Comparison of ENCODE assay signal across 13 mouse cellular contexts in genomic region chr13:102372451-102373082, GRCm38 (mm10).
DNase-seq lines count a peak whose midpoint lies in the region; ATAC-seq and TF ChIP-seq lines count a peak whose summit lies in the region.
"Had no signal": no experiment of that assay in that cellular context is flagged by ENCODE, and none has a peak within 500 bp of the region (broad histone marks: within the 10 kb centered on the region; RNA-seq: fewer than 3 reads in every experiment).

No protein-coding gene starts in this region.

- dilution Hi-C loops in CH12.LX (cut with MboI; ENCODE audit: extremely low pct_ligation_motif_present, extremely low pct_unique_long_range_greater_than_20kb, low sequenced_read_pairs): no loop called here

- no peak for TF ChIP-seq POLR2A in CH12.LX (IDR thresholded peaks at IDR 0.05; ENCODE audit: low read depth, low read length)

- H3K4me1 ChIP-seq in CH12.LX (ENCODE audit: control insufficient read depth in 1 of 2, insufficient read depth in 2 of 2): peaks cover 0 to 2% of the 10 kb centered on the region in 2 experiments; a peak in 1 of 4 replicates
- H3K4me1 ChIP-seq in forebrain, embryonic 13.5 days: peaks cover 6% of the 10 kb centered on the region; the same call in 1 of the 2 replicates
- no peaks in the 10 kb centered on the region for H3K4me1 ChIP-seq in hindbrain, postnatal 0 days (ENCODE audit: insufficient read depth, low read length)
- H3K4me1 ChIP-seq: embryonic facial prominence, embryonic 15.5 days; liver, embryonic 15.5 days had no signal

- 0 out of 2 replicates have a peak overlapping the region, but pooled peaks have one; percentile 56 for H3K4me2 ChIP-seq in CH12.LX (ENCODE audit: insufficient read depth, low read depth, poor library complexity, severe bottlenecking)
- no peak overlapping the region for H3K4me2 ChIP-seq in forebrain, embryonic 13.5 days
- H3K4me2 ChIP-seq in hindbrain, postnatal 0 days (ENCODE audit: low read depth, low read length): no peak overlapping the region
- H3K4me2 ChIP-seq: embryonic facial prominence, embryonic 15.5 days; liver, embryonic 15.5 days had no signal

- no peak overlapping the region for H3K9ac ChIP-seq in CH12.LX (ENCODE audit: insufficient read depth, low read depth)
- H3K9ac ChIP-seq in forebrain, embryonic 13.5 days: no peak overlapping the region
- no peak overlapping the region for H3K9ac ChIP-seq in hindbrain, postnatal 0 days (replicated peaks; ENCODE audit: low read length)
- H3K9ac ChIP-seq: embryonic facial prominence, embryonic 15.5 days; liver, embryonic 15.5 days had no signal

- H3K4me3 ChIP-seq in CH12.LX (replicated peaks in 1 of 3; ENCODE audit: low read depth in 2 of 3, low read length in 2 of 3, poor library complexity in 1 of 3): no peak overlapping the region
- H3K4me3 ChIP-seq in forebrain, embryonic 13.5 days: no peak overlapping the region
- no peak overlapping the region for H3K4me3 ChIP-seq in hindbrain, postnatal 0 days (ENCODE audit: low read length)
- H3K4me3 ChIP-seq: embryonic facial prominence, embryonic 15.5 days; liver, embryonic 15.5 days had no signal

- in situ Hi-C loops in CH12.LX (cut with MboI; ENCODE audit: low pct_ligation_motif_present, low pct_unique_long_range_greater_than_20kb, low sequenced_read_pairs): no loop called here

- TF ChIP-seq EP300 in CH12.LX (IDR thresholded peaks at IDR 0.05; ENCODE audit: low read length): no peak

- no peak overlapping the region for H3K27ac ChIP-seq in CH12.LX (ENCODE audit: insufficient read depth, low read depth)
- no peak overlapping the region for H3K27ac ChIP-seq in forebrain, embryonic 13.5 days
- no peak overlapping the region for H3K27ac ChIP-seq in hindbrain, postnatal 0 days
- H3K27ac ChIP-seq: embryonic facial prominence, embryonic 15.5 days; liver, embryonic 15.5 days; macrophage had no signal

- DNase-seq in CH12.LX (ENCODE audit: extremely low read depth) (no peak), ZHBTc4 (ENCODE audit: low read depth, low spot score) (peak; percentile 21)
- peak; percentile 18 for DNase-seq in hindbrain, postnatal 0 days (ENCODE audit: low spot score)
- no peak for DNase-seq in right cerebral cortex, postnatal 36 days (ENCODE audit: low spot score in 2 of 2)
- DNase-seq: cerebellum, adult 8-10 months; heart, postnatal 4 days; kidney, adult 9 months had no signal

- peak; percentile 73; the same call in 1 of the 2 replicates for ATAC-seq in forebrain, embryonic 13.5 days
- peak; percentile 74 for ATAC-seq in hindbrain, postnatal 0 days
- no peak for ATAC-seq in activated CD4-positive, CD25-positive, alpha-beta regulatory T cell, adult 4 months
- ATAC-seq in erythroid progenitor cell, adult 5-6 weeks (replicated peaks; ENCODE audit: low FRiP score, poor library complexity, severe bottlenecking): no peak

- H3K9me3 ChIP-seq in CH12.LX (replicated peaks; ENCODE audit: low read length): no peaks in the 10 kb centered on the region
- no peaks in the 10 kb centered on the region for H3K9me3 ChIP-seq in forebrain, embryonic 13.5 days (replicated peaks)
- H3K9me3 ChIP-seq in hindbrain, postnatal 0 days (ENCODE audit: low read length): no peaks in the 10 kb centered on the region
- H3K9me3 ChIP-seq: embryonic facial prominence, embryonic 15.5 days; liver, embryonic 15.5 days had no signal

- TF ChIP-seq RAD21 in CH12.LX (IDR thresholded peaks at IDR 0.05; ENCODE audit: low read depth, low read length): no peak

- no peaks in the 10 kb centered on the region for H3K36me3 ChIP-seq in CH12.LX (replicated peaks in 1 of 2; ENCODE audit: control insufficient read depth in 1 of 2, insufficient read depth in 1 of 2, low read length in 1 of 2)
- H3K36me3 ChIP-seq in forebrain, embryonic 13.5 days (ENCODE audit: poor library complexity, severe bottlenecking): no peaks in the 10 kb centered on the region
- no peaks in the 10 kb centered on the region for H3K36me3 ChIP-seq in hindbrain, postnatal 0 days (ENCODE audit: insufficient read depth, low read length)
- H3K36me3 ChIP-seq: embryonic facial prominence, embryonic 15.5 days; liver, embryonic 15.5 days had no signal

- H3K27me3 ChIP-seq in CH12.LX (replicated peaks): no peaks in the 10 kb centered on the region
- no peaks in the 10 kb centered on the region for H3K27me3 ChIP-seq in forebrain, embryonic 13.5 days
- H3K27me3 ChIP-seq in hindbrain, postnatal 0 days (ENCODE audit: insufficient read depth, low read length): no peaks in the 10 kb centered on the region
- H3K27me3 ChIP-seq: embryonic facial prominence, embryonic 15.5 days; liver, embryonic 15.5 days had no signal

- TF ChIP-seq CTCF in CH12.LX (conservative IDR thresholded peaks at IDR 0.05 in 1 of 2, IDR thresholded peaks at IDR 0.05 in 1 of 2; ENCODE audit: low read depth in 2 of 2, low read length in 2 of 2): no peak
- no peak for TF ChIP-seq CTCF in hindbrain, postnatal 0 days (IDR thresholded peaks at IDR 0.05; ENCODE audit: low read depth)

- WGBS in forebrain, embryonic 13.5 days: 12% methylated on average over 4 of the region's 4 CpGs
- WGBS in hindbrain, postnatal 0 days: 20% methylated on average over 4 of the region's 4 CpGs

- no peaks in the 10 kb centered on the region for H3K79me2 ChIP-seq in CH12.LX (replicated peaks; ENCODE audit: control insufficient read depth, extremely low read depth, insufficient read depth, poor library complexity, severe bottlenecking)

TF ChIP-seq in CH12.LX, 34 proteins besides CTCF, POLR2A, EP300 and RAD21:
- TF ChIP-seq CHD2 (IDR thresholded peaks at IDR 0.05; ENCODE audit: low read length): no peak
TF ChIP-seq in CH12.LX: peak in this region for 0.

Comparison
In these comparisons a context has a peak if more than half of its experiments do, and no peak if none do; other contexts are left out.
1. DNase-seq: peak in ZHBTc4 (single experiment) and hindbrain, postnatal 0 days (single experiment); none in CH12.LX (single experiment) and right cerebral cortex, postnatal 36 days (0 of 2).
2. ATAC-seq: peak in forebrain, embryonic 13.5 days (single experiment) and hindbrain, postnatal 0 days (single experiment); none in activated CD4-positive, CD25-positive, alpha-beta regulatory T cell, adult 4 months (single experiment) and erythroid progenitor cell, adult 5-6 weeks (single experiment).